Mouse (Mus musculus) gastrocnemius, adult 8-10 months (tissue): Measurements from ENCODE around the gene Tmem253. TPM values are rescaled to one million over a fixed set of nuclear protein-coding genes. Genes with fewer than 3 reads are reported as not detected.
"Not testable (repeated sequence)": the region's sequence is repeated elsewhere in the genome, so short reads cannot be mapped to it uniquely, and the experiment has no call there.

ENCODE experiments used
- DNase-seq, 2 experiments: peaks; one replicate each; pipeline ENCODE4 v3.0.0; 2022; ENCODE audit warnings: low spot score in 2 of 2
- total RNA-seq, 4 experiments: library from RNA; stranded (reverse); gene quantifications; 2 replicates each; pipeline ENCODE4 v1.2.4; 2022

The Tmem253 gene
- total RNA-seq, 4 experiments from 2014 or later = 0.60 to 1.4 (median 1.2) TPM

GRCm38 (mm10) chr14:52021138-52021529 lies 5.7 kb downstream of the Tmem253 start:
- DNase-seq = no peak

DNA sequence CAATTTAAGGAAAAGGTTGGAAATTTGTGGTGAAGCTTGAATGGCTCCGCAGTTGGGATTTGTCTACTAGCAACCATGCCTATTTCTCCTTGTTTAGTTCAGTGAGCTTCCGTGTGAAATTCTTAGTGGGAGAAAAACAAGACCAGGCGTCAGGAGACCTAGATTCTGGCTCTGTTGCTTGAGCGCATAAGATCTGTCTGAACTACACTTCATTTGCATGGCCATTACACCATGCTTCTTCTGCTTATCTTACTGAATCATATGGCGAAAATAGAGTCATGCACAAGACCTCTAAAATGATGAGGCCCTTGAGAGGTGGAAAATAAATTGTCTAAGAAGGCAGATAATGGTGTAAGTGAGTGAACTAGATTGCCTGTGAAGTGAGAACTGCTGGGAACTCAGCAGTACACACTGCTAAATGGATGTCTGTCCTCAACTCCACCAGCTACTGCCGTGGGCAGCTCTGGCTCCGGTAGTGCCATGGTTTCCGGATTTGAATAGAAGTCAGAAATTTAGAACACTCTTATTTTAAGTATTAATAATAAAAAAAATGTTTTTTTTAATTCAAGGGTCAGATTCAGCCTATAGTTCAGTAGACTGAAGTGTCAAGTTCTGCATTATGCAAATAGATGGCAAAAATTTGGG lies 6.2 kb downstream of the Tmem253 start:
- DNase-seq = no peak

GRCm38 (mm10) chr14:52022244-52022708 lies 6.8 kb downstream of the Tmem253 start:
- no peak for DNase-seq

DNA sequence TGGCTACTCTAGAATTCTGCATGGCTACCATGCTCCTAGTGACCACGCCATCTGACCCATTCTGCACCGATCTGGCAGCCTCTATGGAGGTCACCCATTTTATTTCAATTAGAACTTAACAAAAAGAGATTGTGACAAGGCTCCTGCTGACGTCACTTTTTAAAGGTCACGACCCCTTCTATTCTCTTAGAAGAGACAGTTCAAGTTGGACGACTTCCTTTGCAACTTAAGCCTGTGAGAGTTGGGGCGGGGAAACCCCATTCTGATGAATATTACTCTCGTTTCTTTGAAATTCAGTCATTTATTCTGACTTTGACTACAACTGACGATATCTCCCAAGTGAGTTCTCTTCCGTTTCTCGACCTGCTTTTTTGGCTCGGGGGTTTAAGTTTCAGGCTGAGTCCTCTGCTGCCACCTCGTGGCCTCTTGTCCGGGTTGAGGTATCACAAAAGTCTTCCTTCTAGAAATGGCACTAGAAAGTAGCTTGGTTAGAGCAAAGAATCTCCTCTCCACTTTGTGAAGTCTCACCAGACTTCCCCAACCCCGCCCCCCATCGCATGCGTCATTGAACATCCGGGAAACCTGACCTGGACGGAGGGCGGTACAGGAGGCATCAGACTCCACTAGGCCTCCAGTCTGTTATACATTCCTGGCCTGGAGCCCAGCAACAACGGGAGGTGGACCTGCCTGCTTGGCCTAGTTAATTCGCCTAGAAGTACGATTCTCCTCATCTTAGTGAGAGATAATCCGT lies 7.4 kb downstream of the Tmem253 start:
- DNase-seq = peak; percentile 75 to 82

- no peak for DNase-seq
Observed at GRCm38 (mm10) chr14:52024133-52024532, 8.7 kb downstream of the Tmem253 start.

- DNase-seq = no peak
Observed at GRCm38 (mm10) chr14:52026342-52026741, 10.9 kb downstream of the Tmem253 start.

DNA sequence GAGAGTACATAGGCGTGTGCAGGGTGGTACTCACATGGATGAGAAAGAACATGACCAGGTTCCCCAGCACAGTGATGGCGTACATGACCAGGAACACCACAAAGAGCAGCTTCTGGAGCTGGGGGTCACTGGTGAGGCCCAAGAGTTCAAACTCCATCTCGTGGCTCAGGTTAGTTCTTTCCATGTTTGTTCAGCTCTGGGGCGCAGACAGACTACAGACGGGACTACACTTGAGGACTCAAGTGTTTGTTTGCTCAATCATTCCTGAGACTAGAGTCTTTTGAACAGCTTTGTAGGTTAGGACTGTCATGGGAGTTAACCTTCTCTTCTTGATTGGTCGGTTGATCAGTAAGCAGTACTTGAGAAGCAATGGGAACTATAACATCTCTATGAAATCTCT lies 20.5 kb downstream of the Tmem253 start:
- DNase-seq = no peak

DNA sequence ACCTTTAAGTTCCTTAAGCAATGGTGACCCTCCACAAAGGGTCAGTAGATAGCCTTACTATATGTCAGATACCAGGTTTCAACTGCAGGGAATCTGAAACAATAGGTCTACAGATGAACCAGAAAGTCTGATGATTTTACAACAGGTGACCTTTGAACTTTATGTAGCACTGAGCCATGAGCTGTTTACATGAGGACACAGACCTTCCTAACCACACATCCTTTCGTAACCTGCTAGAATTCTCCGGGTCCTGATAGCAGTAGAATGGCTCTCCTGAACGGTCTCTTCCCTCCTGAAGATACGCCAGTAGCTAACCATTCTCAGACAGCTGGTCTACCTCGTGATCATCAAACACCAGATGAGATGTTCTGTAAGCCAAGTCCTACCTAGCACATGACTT lies 23.9 kb downstream of the Tmem253 start:
- no peak for DNase-seq

GRCm38 (mm10) chr14:52042359-52042758 lies 26.9 kb downstream of the Tmem253 start, which contains the start of gene Olfr221:
Olfr221 (minus strand) TSS chr14:52042459.
- DNase-seq = not testable (repeated sequence)

- DNase-seq = no peak
Observed at GRCm38 (mm10) chr14:52043446-52043845, 28.0 kb downstream of the Tmem253 start.

DNA sequence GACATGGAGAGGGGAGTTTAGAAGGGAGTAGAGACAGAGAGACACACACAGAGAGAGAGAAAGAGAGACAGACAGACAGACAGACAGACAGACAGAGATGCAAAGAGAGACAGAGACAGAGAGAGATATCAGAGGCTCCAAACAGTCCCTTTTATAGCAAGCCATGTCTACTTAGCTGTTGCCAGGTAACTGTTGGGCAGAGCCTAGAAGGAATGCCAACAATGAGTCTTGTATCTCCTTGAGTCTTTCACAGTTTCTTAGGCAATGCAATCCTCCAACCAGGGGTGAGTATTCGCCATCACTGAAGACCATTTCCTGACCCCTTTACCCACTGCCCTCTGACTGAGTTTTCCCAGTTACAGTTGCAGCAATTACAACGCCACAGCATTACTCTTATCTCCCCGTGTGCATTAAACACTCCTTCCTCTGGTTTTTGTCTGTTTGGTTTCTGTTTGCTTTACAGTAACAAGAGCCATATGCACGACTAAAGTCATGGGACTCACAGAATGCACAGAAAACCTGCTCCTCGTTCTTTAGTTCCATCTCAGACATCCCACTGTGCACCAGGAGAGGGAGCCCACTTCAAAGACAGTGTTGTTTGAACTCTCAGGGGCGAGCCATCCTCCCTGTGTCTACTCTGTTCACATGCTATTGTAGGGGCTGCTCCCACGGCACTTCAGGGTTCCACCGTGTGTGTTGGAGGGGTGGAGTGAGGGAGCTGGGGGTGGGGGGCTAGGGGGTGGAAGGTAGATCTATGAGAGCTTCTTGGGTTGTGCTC lies 29.6 kb downstream of the Tmem253 start:
- DNase-seq = no peak

DNA sequence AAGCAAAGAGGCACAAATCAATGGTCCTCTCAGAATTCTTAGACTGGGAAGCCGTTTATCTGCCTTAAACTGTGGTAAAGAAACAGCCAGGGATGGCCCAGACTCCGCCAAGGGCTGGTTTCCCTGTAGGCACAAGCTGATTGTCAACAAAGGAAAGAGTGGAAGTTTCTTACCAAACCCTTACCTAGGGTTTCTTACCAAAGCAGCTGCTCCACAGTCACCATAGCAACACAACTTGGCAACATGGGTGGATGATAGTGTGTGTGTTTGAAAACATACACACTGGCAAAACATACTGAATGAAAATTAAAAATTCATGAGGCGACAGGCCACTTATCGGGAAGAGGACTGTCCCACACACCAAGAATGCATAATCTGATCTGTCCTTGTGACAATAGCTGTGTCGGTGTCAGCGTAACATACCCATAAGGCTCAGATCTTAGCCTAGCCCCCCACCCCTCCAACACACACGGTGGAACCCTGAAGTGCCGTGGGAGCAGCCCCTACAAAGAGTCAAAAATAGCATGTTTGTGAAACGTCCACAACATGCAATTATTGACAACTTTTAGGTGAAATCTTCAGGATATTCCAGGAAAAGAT lies 30.6 kb downstream of the Tmem253 start:
- no peak for DNase-seq

DNA sequence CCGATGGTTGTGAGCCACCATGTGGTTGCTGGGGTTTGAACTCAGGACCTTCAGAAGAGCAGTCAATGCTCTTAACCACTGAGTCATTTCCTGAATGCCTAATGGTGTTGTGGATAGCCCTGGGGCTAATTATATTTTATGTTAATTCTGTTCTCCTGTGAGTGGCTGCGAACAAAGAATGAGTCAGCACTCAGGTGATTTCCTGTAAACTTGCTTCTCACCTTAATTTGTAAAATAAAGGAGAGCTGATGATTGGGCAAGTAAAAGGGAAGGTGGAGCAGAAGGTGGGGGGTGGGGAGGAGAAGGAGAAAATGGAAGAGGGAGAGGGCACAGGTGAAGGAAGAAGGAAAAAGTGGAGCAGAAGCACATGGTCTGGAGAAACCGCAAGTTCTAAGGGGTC lies 37.3 kb downstream of the Tmem253 start:
- not testable (repeated sequence) for DNase-seq

DNA sequence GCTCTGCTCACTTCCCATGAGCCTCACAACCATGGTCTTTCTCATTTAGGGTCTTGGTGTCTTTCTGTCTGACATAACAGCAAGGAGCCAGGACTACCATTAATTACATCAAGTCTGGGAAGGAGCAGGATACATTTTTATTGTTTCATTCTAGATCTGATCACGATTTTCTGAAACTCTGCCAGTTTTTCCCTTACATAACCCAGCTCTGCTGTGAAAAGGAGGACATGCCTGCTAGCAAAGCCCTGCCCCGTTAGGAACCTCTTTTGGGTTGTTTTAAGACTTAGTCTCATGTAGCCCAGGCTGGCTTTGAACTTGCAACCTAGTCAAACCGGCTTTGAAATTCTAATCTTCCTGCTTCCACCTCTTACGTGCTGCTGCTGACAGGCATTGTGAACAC lies 44.5 kb downstream of the Tmem253 start:
- DNase-seq = no peak

DNA sequence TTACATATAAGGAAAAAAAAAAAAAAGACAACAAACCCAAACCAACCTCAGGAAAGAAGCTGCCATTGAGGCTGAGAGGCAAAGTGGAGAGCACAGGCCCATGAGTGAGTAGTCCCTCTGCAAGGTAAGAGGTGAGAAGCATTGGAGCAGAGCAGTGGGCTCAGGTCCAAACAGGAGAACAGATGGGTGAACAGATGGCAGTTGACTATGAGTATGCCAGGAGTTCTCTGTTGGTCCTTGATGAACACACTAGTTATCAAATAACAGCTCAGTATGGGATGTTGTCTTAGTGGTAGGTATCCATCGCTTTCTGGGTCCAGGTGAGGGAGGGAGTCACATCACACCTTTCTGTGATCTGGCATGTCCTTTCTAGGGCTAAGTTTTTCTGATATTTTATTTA lies 45.3 kb downstream of the Tmem253 start:
- no peak for DNase-seq

- DNase-seq = no peak
Observed at GRCm38 (mm10) chr14:52061798-52062197, 46.3 kb downstream of the Tmem253 start.

DNA sequence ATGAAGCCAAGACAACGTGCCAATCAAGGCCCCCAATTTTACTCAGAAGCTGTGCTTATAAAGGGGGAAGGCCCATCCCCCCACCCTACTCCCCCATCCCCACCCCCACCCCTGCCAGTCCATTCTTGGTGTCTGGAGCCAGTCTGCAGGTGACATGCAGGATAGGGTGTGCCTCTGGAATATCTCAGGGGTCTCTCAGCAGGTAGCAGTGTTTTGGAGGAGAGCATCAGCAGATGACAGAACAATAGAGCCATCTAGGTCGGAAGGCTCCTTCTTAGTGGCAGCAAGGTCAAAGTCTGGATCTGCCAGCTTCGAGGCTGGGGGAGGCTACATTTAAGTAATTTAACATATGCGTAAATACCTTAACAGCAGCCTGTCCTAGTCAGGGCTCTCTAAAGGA lies 50.7 kb downstream of the Tmem253 start:
- no peak for DNase-seq
